10 mouse cellular contexts compared by ENCODE assay signal in genomic region chr10:98781888-98782351, GRCm38 (mm10).
DNase-seq lines count a peak whose midpoint lies in the region; TF ChIP-seq lines count a peak whose summit lies in the region.
"Had no signal": no experiment of that assay in that cellular context is flagged by ENCODE, and none has a peak within 500 bp of the region (broad histone marks: within the 10 kb centered on the region; RNA-seq: fewer than 3 reads in every experiment).

No protein-coding gene starts in this region.

- TF ChIP-seq CTCF in spleen, adult 2 months (IDR thresholded peaks at IDR 0.05; ENCODE audit: extremely low read depth, insufficient read depth, insufficient read length, insufficient replicate concordance) = no peak

- TF ChIP-seq POLR2A in spleen, adult 2 months (IDR thresholded peaks at IDR 0.05; ENCODE audit: low read depth, low read length) = no peak

- no peak overlapping the region for H3K4me3 ChIP-seq in spleen, adult 2 months (ENCODE audit: extremely low read depth, insufficient read depth, insufficient read length)
- H3K4me3 ChIP-seq: embryonic facial prominence, embryonic 15.5 days had no signal

- H3K4me1 ChIP-seq in spleen, adult 2 months (ENCODE audit: control insufficient read depth, insufficient read depth, insufficient read length) = peaks cover 16% of the 10 kb centered on the region
- H3K4me1 ChIP-seq: embryonic facial prominence, embryonic 15.5 days had no signal

- peak overlapping the region; percentile 43; the same call in 1 of the 2 replicates for H3K27ac ChIP-seq in spleen, adult 2 months (ENCODE audit: insufficient read depth, low read length)
- H3K27ac ChIP-seq: embryonic facial prominence, embryonic 15.5 days had no signal

- H3K36me3 ChIP-seq in spleen, adult 2 months (ENCODE audit: control insufficient read depth, insufficient read depth, low read length) = no peaks in the 10 kb centered on the region
- H3K36me3 ChIP-seq: embryonic facial prominence, embryonic 15.5 days had no signal

- peak; percentile 9 for DNase-seq in adrenal gland, postnatal 14 days
- no peak for DNase-seq in adrenal gland, postnatal 4 days (ENCODE audit: low spot score in 2 of 2)
- no peak for DNase-seq in spleen, adult 2 months (ENCODE audit: low read depth in 1 of 2, low spot score in 2 of 2)
- no peak for DNase-seq in spleen, adult 12 weeks (ENCODE audit: low spot score)
- DNase-seq in kidney, postnatal 14 days = peak; percentile 21
- peak; percentile 14 for DNase-seq in thymus, postnatal 25 days
- DNase-seq in right cerebral cortex, postnatal 25 days = no peak
- DNase-seq in neural tube, embryonic 10.5 days (ENCODE audit: extremely low spot score, low spot score) = no peak
- DNase-seq: left cerebral cortex, postnatal 4 days had no signal

- H3K27me3 ChIP-seq in spleen, adult 2 months (ENCODE audit: control insufficient read depth, insufficient read depth, low read length) = no peaks in the 10 kb centered on the region
- H3K27me3 ChIP-seq: embryonic facial prominence, embryonic 15.5 days had no signal

- WGBS in spleen, adult 2 months = 7% methylated on average over 3 of the region's 3 CpGs

Comparison
In these comparisons a context has a peak if more than half of its experiments do, and no peak if none do; other contexts are left out.
1. DNase-seq: peak in adrenal gland, postnatal 14 days (single experiment), kidney, postnatal 14 days (single experiment) and thymus, postnatal 25 days (single experiment); none in adrenal gland, postnatal 4 days (0 of 2), spleen, adult 2 months (0 of 2), spleen, adult 12 weeks (single experiment), right cerebral cortex, postnatal 25 days (single experiment) and neural tube, embryonic 10.5 days (single experiment).